Mouse (Mus musculus): ENCODE data around the gene Ap1g1. TPM values are rescaled to one million over a fixed set of nuclear protein-coding genes. Genes with fewer than 3 reads are reported as not detected.
A peak's percentile ranks its signal among the peaks of the same experiment; 100 is the strongest.

Gene Ap1g1
- polyA plus RNA-seq, 1 experiment from 2014 or later = 27.1 TPM

- Histone ChIP-seq H3K9ac (ENCODE audit: low read depth, low read length) (no peak overlapping the region), H3K27me3 (replicated peaks; ENCODE audit: control insufficient read depth, insufficient read depth, low read length) (no peaks in the 10 kb centered on the region), H3K4me2 (replicated peaks; ENCODE audit: low read depth) (no peak overlapping the region), H3K4me3 (ENCODE audit: low read depth, low read length) (no peak overlapping the region), H3K9me3 (ENCODE audit: control insufficient read depth) (0 out of 2 replicates have a peak, but pooled peaks cover 1% of the 10 kb centered on the region), H3K27ac (ENCODE audit: low read depth, low read length) (no peak overlapping the region), H3K36me3 (ENCODE audit: control insufficient read depth, insufficient read depth) (no peaks in the 10 kb centered on the region), H3K4me1 (replicated peaks; ENCODE audit: control insufficient read depth, insufficient read depth, low read length) (no peaks in the 10 kb centered on the region)
- no peak for ATAC-seq
- no peak for TF ChIP-seq CTCF (IDR thresholded peaks at IDR 0.05; ENCODE audit: low read depth)
- WGBS = 52% methylated on average over 3 of the region's 3 CpGs
Measured at GRCm38 (mm10) chr8:109756849-109757248, 21.5 kb upstream of the Ap1g1 start.

- no peaks in the 10 kb centered on the region for H3K4me1 ChIP-seq (replicated peaks; ENCODE audit: control insufficient read depth, insufficient read depth, low read length)
- ATAC-seq = no peak
- H3K36me3 ChIP-seq (ENCODE audit: control insufficient read depth, insufficient read depth) = no peaks in the 10 kb centered on the region
- no peak overlapping the region for H3K9ac ChIP-seq (ENCODE audit: low read depth, low read length)
- no peak overlapping the region for H3K4me3 ChIP-seq (ENCODE audit: low read depth, low read length)
- no peaks in the 10 kb centered on the region for H3K27me3 ChIP-seq (replicated peaks; ENCODE audit: control insufficient read depth, insufficient read depth, low read length)
- H3K9me3 ChIP-seq (ENCODE audit: control insufficient read depth) = 0 out of 2 replicates have a peak, but pooled peaks cover 8% of the 10 kb centered on the region
- 90% methylated on average over 7 of the region's 7 CpGs for WGBS
- no peak overlapping the region for H3K4me2 ChIP-seq (replicated peaks; ENCODE audit: low read depth)
- H3K27ac ChIP-seq (ENCODE audit: low read depth, low read length) = no peak overlapping the region
- TF ChIP-seq CTCF (IDR thresholded peaks at IDR 0.05; ENCODE audit: low read depth) = no peak
Measured at GRCm38 (mm10) chr8:109759426-109759825, 18.9 kb upstream of the Ap1g1 start.

- H3K4me3 ChIP-seq (ENCODE audit: low read depth, low read length) = no peak overlapping the region
- no peak overlapping the region for H3K4me2 ChIP-seq (replicated peaks; ENCODE audit: low read depth)
- H3K9me3 ChIP-seq (ENCODE audit: control insufficient read depth) = 0 out of 2 replicates have a peak, but pooled peaks cover 8% of the 10 kb centered on the region
- no peak for TF ChIP-seq CTCF (IDR thresholded peaks at IDR 0.05; ENCODE audit: low read depth)
- no peak overlapping the region for H3K27ac ChIP-seq (ENCODE audit: low read depth, low read length)
- no peak overlapping the region for H3K9ac ChIP-seq (ENCODE audit: low read depth, low read length)
- H3K27me3 ChIP-seq (replicated peaks; ENCODE audit: control insufficient read depth, insufficient read depth, low read length) = no peaks in the 10 kb centered on the region
- WGBS = 54% methylated on average over 1 of the region's 1 CpGs
- no peak for ATAC-seq
- H3K4me1 ChIP-seq (replicated peaks; ENCODE audit: control insufficient read depth, insufficient read depth, low read length) = no peaks in the 10 kb centered on the region
- H3K36me3 ChIP-seq (ENCODE audit: control insufficient read depth, insufficient read depth) = no peaks in the 10 kb centered on the region
Measured at GRCm38 (mm10) chr8:109760221-109760620, 18.1 kb upstream of the Ap1g1 start.

- Histone ChIP-seq H3K27me3 (replicated peaks; ENCODE audit: control insufficient read depth, insufficient read depth, low read length) (no peaks in the 10 kb centered on the region), H3K9ac (ENCODE audit: low read depth, low read length) (no peak overlapping the region), H3K9me3 (ENCODE audit: control insufficient read depth) (0 out of 2 replicates have a peak, but pooled peaks cover 8% of the 10 kb centered on the region), H3K4me1 (replicated peaks; ENCODE audit: control insufficient read depth, insufficient read depth, low read length) (no peaks in the 10 kb centered on the region), H3K27ac (ENCODE audit: low read depth, low read length) (no peak overlapping the region), H3K4me3 (ENCODE audit: low read depth, low read length) (no peak overlapping the region), H3K36me3 (ENCODE audit: control insufficient read depth, insufficient read depth) (no peaks in the 10 kb centered on the region), H3K4me2 (replicated peaks; ENCODE audit: low read depth) (no peak overlapping the region)
- no peak for ATAC-seq
- WGBS = 87% methylated on average over 6 of the region's 6 CpGs
- TF ChIP-seq CTCF (IDR thresholded peaks at IDR 0.05; ENCODE audit: low read depth) = no peak
Measured at GRCm38 (mm10) chr8:109764031-109764430, 14.3 kb upstream of the Ap1g1 start.

GRCm38 (mm10) chr8:109766081-109766480, 12.3 kb upstream of the Ap1g1 start:
- H3K36me3 ChIP-seq (ENCODE audit: control insufficient read depth, insufficient read depth) = no peaks in the 10 kb centered on the region
- H3K4me2 ChIP-seq (replicated peaks; ENCODE audit: low read depth) = no peak overlapping the region
- no peak overlapping the region for H3K9ac ChIP-seq (ENCODE audit: low read depth, low read length)
- H3K9me3 ChIP-seq (ENCODE audit: control insufficient read depth) = 0 out of 2 replicates have a peak, but pooled peaks cover 8% of the 10 kb centered on the region
- no peak for TF ChIP-seq CTCF (IDR thresholded peaks at IDR 0.05; ENCODE audit: low read depth)
- no peak overlapping the region for H3K4me3 ChIP-seq (ENCODE audit: low read depth, low read length)
- WGBS = 58% methylated on average over 7 of the region's 7 CpGs
- H3K27ac ChIP-seq (ENCODE audit: low read depth, low read length) = no peak overlapping the region
- no peak for ATAC-seq
- no peaks in the 10 kb centered on the region for H3K4me1 ChIP-seq (replicated peaks; ENCODE audit: control insufficient read depth, insufficient read depth, low read length)
- no peaks in the 10 kb centered on the region for H3K27me3 ChIP-seq (replicated peaks; ENCODE audit: control insufficient read depth, insufficient read depth, low read length)

- Histone ChIP-seq H3K36me3 (ENCODE audit: control insufficient read depth, insufficient read depth) (no peaks in the 10 kb centered on the region), H3K27ac (ENCODE audit: low read depth, low read length) (no peak overlapping the region), H3K9ac (ENCODE audit: low read depth, low read length) (no peak overlapping the region), H3K4me2 (replicated peaks; ENCODE audit: low read depth) (no peak overlapping the region), H3K4me3 (ENCODE audit: low read depth, low read length) (no peak overlapping the region), H3K9me3 (ENCODE audit: control insufficient read depth) (no peaks in the 10 kb centered on the region), H3K27me3 (replicated peaks; ENCODE audit: control insufficient read depth, insufficient read depth, low read length) (no peaks in the 10 kb centered on the region), H3K4me1 (replicated peaks; ENCODE audit: control insufficient read depth, insufficient read depth, low read length) (no peaks in the 10 kb centered on the region)
- no peak for TF ChIP-seq CTCF (IDR thresholded peaks at IDR 0.05; ENCODE audit: low read depth)
- 31% methylated on average over 3 of the region's 3 CpGs for WGBS
- ATAC-seq = no peak
Measured at GRCm38 (mm10) chr8:109773154-109773553, 5.2 kb upstream of the Ap1g1 start.

GRCm38 (mm10) chr8:109777851-109778250, 503 bp upstream of the Ap1g1 start:
- Histone ChIP-seq H3K9ac (ENCODE audit: low read depth, low read length) (no peak overlapping the region), H3K4me1 (replicated peaks; ENCODE audit: control insufficient read depth, insufficient read depth, low read length) (no peaks in the 10 kb centered on the region), H3K27ac (ENCODE audit: low read depth, low read length) (peak overlapping the region; percentile 99; the same call in 1 of the 2 replicates), H3K4me2 (replicated peaks; ENCODE audit: low read depth) (peak overlapping the region; percentile 70), H3K4me3 (ENCODE audit: low read depth, low read length) (peak overlapping the region; percentile 99), H3K36me3 (ENCODE audit: control insufficient read depth, insufficient read depth) (no peaks in the 10 kb centered on the region), H3K27me3 (replicated peaks; ENCODE audit: control insufficient read depth, insufficient read depth, low read length) (no peaks in the 10 kb centered on the region), H3K9me3 (ENCODE audit: control insufficient read depth) (no peaks in the 10 kb centered on the region)
- no peak for ATAC-seq
- TF ChIP-seq CTCF (IDR thresholded peaks at IDR 0.05; ENCODE audit: low read depth) = no peak
- WGBS = 21% methylated on average over 5 of the region's 5 CpGs
